Mouse (Mus musculus) ES-Bruce4 (cell line): ENCODE measurements around the gene Prm1. TPM values are rescaled to one million over a fixed set of nuclear protein-coding genes. Genes with fewer than 3 reads are reported as not detected.

Source experiments
- H3K27ac ChIP-seq: 2 replicates; pipeline ENCODE4 v1.5.1; 2012; ENCODE audit warnings: low read length, inconsistent platforms; ENCODE audit not compliant: insufficient read depth
- H3K27me3 ChIP-seq: 2 replicates; pipeline ENCODE4 v1.6.1; 2012; ENCODE audit warnings: mild to moderate bottlenecking, low read length, inconsistent platforms; ENCODE audit not compliant: control insufficient read depth, poor library complexity, insufficient read depth, severe bottlenecking
- H3K36me3 ChIP-seq: 2 replicates; pipeline ENCODE4 v1.6.1; 2012; ENCODE audit warnings: inconsistent platforms, mild to moderate bottlenecking, low read length, moderate library complexity; ENCODE audit not compliant: control insufficient read depth, poor library complexity, insufficient read depth, severe bottlenecking
- H3K4me1 ChIP-seq: one replicate; pipeline ENCODE4 v1.8.1; 2011; ENCODE audit warnings: low read length; ENCODE audit not compliant: control insufficient read depth, insufficient read depth
- H3K4me3 ChIP-seq: 2 replicates; pipeline ENCODE4 v1.5.1; 2011; ENCODE audit warnings: low read depth, mild to moderate bottlenecking, low read length
- H3K9ac ChIP-seq: 2 replicates; pipeline ENCODE4 v1.6.1; 2012; ENCODE audit warnings: low read depth, mild to moderate bottlenecking, inconsistent platforms; ENCODE audit not compliant: poor library complexity, severe bottlenecking
- H3K9me3 ChIP-seq: replicated peaks from 2 replicates; pipeline ENCODE4 v1.6.1; 2012; ENCODE audit warnings: mild to moderate bottlenecking, low read length, inconsistent platforms; ENCODE audit not compliant: control insufficient read depth, poor library complexity, insufficient read depth, severe bottlenecking
- CTCF ChIP-seq: IDR thresholded peaks from one replicate; pipeline ENCODE4 v1.8.1; 2011; ENCODE audit warnings: low read depth, low read length
- EP300 ChIP-seq: IDR thresholded peaks from 2 replicates; pipeline ENCODE4 v1.6.1; 2011; ENCODE audit warnings: low read depth, low read length; ENCODE audit not compliant: insufficient read depth
- POLR2A ChIP-seq: IDR thresholded peaks from one replicate; pipeline ENCODE4 v1.8.1; 2011; ENCODE audit warnings: low read length; ENCODE audit not compliant: insufficient read depth
- polyA plus RNA-seq: library from polyadenylated mRNA; stranded (reverse); fragments of >200 nt; gene quantifications from 2 replicates; pipeline ENCODE4 v1.2.4, GENCODE M21; 2011; ENCODE audit warnings: low read depth; ENCODE audit not compliant: missing spikeins, insufficient read depth, insufficient read length

The Prm1 gene
- polyA plus RNA-seq, 1 experiment, result not detected

DNA sequence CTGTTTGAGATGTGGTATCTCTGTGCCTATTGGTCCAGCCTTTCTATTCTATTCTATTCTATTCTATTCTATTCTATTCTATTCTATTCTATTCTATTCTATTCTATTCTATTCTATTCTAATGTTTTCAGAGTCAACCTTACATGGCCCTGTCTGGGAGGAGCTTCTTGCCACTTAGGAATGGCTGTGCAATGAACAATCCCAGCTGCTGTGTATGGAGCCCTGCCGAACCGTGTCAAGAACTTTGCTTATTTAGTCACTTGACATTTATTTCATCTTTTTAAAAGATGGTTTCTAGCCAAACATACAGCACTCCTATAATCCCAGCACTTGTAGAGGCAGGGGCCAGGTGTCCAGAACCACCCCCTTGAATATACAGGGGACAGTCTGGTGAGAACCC, 41.3 kb downstream of the Prm1 start:
- Histone ChIP-seq H3K4me1 (no peaks in the 10 kb centered on the region), H3K27me3 (no peaks in the 10 kb centered on the region), H3K9ac (no peak overlapping the region), H3K27ac (no peak overlapping the region), H3K4me3 (no peak overlapping the region), H3K36me3 (no peaks in the 10 kb centered on the region), H3K9me3 (no peaks in the 10 kb centered on the region)
- TF ChIP-seq CTCF (no peak), EP300 (no peak), POLR2A (no peak)

DNA sequence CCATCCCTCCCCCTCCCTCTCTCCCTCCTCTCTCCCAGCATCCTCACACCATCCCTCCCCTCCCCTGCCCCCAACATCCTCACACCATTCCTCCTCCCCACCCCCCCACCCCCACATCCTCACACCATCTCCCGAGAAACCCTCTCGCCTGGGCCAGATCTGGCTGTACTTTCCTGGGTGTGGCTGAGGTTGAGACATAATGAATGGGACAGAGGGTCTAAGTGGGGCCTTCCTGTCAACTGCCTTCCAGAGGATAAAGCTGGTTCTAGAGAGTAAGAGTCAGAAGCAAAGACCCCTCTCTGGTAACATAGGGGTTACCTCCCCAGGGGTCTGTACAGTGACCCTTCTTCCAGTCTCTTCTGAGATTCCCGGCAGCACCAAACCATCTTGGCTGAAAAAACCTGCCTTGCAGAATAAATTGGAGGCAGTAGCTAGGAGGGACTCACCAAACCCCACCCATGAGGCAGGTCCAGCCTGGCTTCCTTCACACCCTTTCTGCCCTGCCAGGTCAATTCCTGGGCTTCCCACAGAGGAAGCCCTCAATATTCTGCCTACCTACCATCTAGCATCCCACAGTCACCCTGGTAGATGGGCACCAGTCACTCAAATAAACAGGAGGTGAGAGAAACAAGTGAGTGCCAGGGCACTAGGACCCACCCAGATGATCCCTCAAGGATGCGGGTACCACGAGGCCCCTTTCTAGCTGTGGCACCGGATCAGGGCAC, 41.9 kb downstream of the Prm1 start:
- no peaks in the 10 kb centered on the region for H3K27me3 ChIP-seq
- H3K9ac ChIP-seq, result no peak overlapping the region
- no peaks in the 10 kb centered on the region for H3K36me3 ChIP-seq
- TF ChIP-seq EP300, result no peak
- no peak for TF ChIP-seq CTCF
- TF ChIP-seq POLR2A, result no peak
- H3K27ac ChIP-seq, result no peak overlapping the region
- no peaks in the 10 kb centered on the region for H3K4me1 ChIP-seq
- H3K9me3 ChIP-seq, result no peaks in the 10 kb centered on the region
- no peak overlapping the region for H3K4me3 ChIP-seq

- Histone ChIP-seq H3K4me3 (no peak overlapping the region), H3K36me3 (no peaks in the 10 kb centered on the region), H3K27ac (no peak overlapping the region), H3K4me1 (no peaks in the 10 kb centered on the region), H3K27me3 (no peaks in the 10 kb centered on the region), H3K9ac (no peak overlapping the region), H3K9me3 (no peaks in the 10 kb centered on the region)
- TF ChIP-seq CTCF (no peak), POLR2A (no peak), EP300 (no peak)
Measured at GRCm38 (mm10) chr16:10762569-10763180, 43.0 kb downstream of the Prm1 start.

DNA sequence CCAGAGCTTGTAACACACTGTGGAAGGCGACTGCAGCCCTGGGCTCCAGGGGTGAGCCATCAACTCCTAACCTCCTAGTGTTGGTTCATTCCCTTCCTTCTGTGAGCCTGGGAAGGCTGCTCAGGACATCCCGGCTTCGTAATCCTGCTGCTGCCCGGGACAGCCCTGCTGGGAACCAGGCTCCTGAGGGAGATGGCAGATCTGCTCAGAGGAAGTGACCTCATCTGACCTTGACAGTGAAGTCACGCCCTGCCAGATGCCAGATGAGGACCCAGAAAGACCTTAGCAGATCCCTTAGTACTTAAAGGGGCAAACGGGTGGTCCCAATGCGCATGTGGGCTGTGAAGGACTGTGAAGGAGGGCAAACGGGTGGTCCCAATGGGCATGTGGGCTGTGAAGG, 44.5 kb downstream of the Prm1 start:
- Histone ChIP-seq H3K4me3 (no peak overlapping the region), H3K36me3 (no peaks in the 10 kb centered on the region), H3K9me3 (no peaks in the 10 kb centered on the region), H3K27me3 (no peaks in the 10 kb centered on the region), H3K27ac (no peak overlapping the region), H3K9ac (no peak overlapping the region), H3K4me1 (no peaks in the 10 kb centered on the region)
- TF ChIP-seq POLR2A, result no peak
- TF ChIP-seq CTCF, result no peak
- TF ChIP-seq EP300, result no peak

DNA sequence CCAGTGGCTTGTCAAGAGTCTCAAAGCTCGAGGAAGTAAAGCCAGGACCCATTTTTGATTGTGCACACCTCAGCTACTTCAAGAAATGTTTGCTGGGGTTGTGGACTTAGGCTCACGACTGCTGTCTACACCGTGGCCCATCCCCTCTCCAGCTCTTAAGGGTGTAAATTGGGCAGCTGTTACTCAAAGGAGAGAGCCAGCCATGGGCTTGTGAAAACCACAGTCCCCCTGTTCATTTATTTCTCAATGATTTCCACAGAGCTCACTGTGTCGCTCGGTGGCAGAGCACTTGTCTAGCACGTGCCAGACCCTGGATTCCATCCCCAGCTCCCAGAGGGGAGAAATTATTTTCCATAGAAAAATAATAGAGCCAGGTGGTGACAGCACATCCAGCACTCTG, 49.5 kb downstream of the Prm1 start:
- Histone ChIP-seq H3K9ac (no peak overlapping the region), H3K4me1 (no peaks in the 10 kb centered on the region), H3K9me3 (no peaks in the 10 kb centered on the region), H3K27me3 (no peaks in the 10 kb centered on the region), H3K4me3 (no peak overlapping the region), H3K36me3 (no peaks in the 10 kb centered on the region), H3K27ac (no peak overlapping the region)
- TF ChIP-seq EP300 (no peak), CTCF (no peak), POLR2A (no peak)

DNA sequence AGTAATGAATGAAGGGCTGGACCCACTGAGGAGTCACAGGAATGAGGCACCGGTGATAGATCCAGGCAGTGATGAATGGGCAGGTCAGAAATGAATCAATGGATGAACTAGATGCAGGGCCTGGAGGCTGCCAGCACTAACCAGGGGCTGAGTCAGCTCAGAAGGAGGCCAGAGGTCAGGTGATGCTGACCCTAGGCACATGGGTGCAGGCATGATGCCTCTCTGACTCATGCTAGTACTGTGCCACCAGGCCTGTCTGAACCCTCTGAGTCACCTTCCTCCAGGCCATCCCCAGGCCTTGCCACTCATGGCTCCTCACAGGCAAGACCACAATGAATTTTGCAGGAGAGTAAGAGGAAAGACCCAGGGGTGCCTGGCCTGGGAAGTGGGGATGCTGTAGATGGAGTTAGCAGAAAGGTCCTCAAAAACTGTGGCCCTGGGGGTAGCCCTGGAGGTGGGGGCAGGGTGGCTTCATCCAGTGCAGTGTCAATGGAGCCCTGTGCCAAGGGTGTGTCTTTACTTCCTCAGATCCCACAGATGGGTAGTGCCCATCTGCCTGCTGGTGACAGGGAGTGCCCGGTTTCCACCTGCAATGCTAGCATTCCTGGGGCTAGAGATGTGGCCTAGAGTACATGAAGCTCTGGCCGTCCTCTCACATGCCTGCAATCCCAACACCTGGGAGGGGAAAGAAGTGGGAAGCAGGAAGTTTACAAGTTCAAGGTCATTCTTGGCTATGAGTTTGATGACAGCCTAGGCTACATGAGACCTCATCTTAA, 50.9 kb downstream of the Prm1 start:
- Histone ChIP-seq H3K4me3 (no peak overlapping the region), H3K9me3 (no peaks in the 10 kb centered on the region), H3K27me3 (no peaks in the 10 kb centered on the region), H3K36me3 (no peaks in the 10 kb centered on the region), H3K27ac (no peak overlapping the region), H3K9ac (no peak overlapping the region), H3K4me1 (no peaks in the 10 kb centered on the region)
- TF ChIP-seq POLR2A (no peak), CTCF (no peak), EP300 (no peak)
